Mouse (Mus musculus) cerebellum, adult 11 months (tissue): ENCODE results near the gene Tmem41b.

Source experiments
- DNase-seq: peaks from one replicate; pipeline ENCODE4 v3.0.0; 2022

The Tmem41b gene

GRCm38 (mm10) chr7:109975966-109976715, 10.6 kb downstream of the Tmem41b start:
- DNase-seq = no peak

GRCm38 (mm10) chr7:109969542-109969941, 17.2 kb downstream of the Tmem41b start:
- DNase-seq = no peak

- peak; percentile 69 for DNase-seq
These were observed 17.7 kb downstream of the Tmem41b start for GRCm38 (mm10) chr7:109968924-109969450.

- DNase-seq = no peak
These were observed 18.7 kb downstream of the Tmem41b start for GRCm38 (mm10) chr7:109967805-109968579.

- DNase-seq = no peak
These were observed 21.1 kb downstream of the Tmem41b start for GRCm38 (mm10) chr7:109965658-109966057.

- no peak for DNase-seq
These were observed 23.0 kb downstream of the Tmem41b start for GRCm38 (mm10) chr7:109963707-109964106.

DNA sequence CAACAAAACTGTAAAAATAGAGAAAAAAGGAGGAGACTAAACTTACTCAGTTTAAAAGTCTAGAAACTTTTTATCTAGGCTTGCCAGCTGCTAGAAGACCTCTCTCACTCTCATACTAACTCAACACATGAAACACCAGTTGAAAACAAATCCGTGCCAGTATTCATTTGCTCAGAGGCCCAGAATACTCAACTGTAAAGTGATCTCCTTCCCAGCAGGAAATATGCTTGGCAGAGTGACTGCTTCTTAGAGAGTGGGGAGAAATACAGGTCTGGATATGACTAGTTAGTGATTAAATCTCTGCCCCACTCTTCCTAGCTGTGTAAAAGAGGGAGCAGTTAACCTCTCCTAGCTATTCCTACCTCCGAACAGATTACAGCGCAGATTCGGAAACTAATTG, 24.1 kb downstream of the Tmem41b start:
- no peak for DNase-seq

DNA sequence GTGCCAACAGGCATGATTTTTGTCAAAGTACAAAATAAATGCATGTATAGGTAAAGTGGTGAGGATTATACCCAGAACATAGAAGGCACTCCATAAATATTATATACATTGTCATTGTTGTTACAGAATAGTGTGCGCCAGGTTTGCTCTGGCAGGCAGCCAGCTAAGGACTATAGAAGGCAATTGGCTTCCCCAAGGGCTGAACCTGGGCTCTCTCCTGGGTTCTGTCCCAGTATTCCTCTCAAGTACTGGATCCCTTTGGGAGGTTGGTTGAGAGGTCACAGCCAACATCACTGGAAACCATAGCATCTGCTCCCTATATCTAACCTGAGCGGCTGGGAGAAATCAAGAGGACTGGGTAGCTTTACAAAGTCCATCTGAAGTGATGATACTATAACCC, 25.2 kb downstream of the Tmem41b start:
- DNase-seq = no peak

- DNase-seq = no peak
These were observed 26.0 kb downstream of the Tmem41b start for GRCm38 (mm10) chr7:109960613-109961154.

DNA sequence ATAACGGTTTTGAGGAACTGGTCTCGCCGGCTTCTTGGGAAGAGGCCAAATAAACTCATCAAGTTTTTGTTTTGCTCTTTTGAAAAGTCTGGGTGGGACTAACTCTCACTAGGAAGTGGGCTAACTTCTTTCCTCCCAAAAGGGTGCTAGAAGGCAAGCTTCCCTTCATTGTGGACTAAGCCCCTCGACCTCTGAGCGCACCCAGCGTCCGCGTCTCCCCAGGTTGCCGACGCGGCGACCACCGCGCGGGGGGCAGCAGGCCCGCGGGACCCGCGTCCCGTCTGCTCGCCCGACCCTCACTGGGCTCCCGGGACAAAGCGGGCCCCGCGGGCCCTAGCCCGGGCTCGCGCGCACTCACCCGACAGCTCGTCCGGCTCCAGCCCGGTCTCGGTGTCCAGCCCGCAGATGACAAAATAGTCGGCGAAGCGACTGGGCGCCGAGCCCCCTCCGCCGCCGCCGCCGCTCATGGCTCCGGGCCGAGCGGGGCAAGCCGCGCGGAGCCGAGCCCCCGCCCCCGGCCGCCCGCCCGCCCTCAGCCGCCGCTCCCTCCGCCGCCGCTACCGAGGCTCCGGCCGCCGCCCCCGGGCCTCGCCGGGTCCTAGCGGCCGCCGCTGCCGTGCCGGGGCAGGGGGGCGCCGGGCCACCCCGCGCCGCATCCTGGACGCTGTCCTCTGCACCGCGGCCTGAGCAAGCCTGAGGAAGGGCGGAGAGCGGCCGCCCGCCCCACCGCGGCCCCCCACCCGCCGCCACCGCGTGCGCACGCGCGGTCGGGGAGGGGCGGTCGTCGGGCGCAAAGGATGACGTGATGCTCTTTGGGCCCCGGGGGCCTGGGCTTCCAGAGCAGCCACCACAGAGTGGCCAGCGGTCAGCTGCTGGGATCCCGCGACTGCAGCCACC, 26.8 kb downstream of the Tmem41b start, which contains the start of gene Dennd5a:
Dennd5a (minus strand) TSS at position 755 of the 897 bp plus-strand sequence.
- peak; percentile 80 for DNase-seq

DNA sequence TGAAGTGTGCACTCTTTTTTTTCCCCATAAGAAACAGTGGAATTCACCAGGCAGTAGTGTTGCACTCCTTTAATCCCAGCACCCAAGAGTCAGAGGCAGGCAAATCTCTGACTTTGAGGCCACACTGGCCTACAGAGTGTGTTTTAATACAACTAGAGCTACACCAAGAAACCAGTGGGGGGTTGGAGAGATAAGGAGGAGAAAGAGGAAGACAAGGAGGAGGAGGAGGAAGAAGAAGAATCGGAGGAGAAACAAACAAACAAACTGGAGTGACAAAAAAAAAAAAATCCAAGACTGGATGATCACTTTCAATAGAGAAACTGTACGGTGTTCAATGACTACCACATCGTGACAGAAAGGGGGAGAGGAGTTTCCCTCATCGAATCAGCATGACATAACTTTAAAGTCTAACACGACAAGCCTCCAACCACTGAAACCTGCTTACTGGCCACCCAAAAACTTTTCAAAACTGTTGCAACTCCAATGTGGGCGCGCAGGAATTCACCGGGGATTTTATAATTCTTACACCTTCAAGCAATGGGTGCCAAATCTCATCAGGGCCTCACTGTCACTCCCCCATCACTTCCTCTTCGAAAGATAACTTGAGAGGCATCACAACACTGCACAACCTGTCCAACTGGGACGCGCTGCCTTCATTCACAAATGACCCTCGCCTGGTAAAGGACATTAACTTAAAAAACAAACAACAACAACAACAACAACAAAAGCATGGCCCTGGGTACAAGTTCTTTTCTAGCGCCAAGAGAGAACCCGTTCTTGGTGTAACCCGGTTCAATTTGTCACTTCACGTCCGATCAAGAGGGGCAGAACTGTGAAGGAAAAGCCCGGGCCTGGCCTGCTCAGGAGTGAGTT, 27.6 kb downstream of the Tmem41b start:
- DNase-seq = no peak

DNA sequence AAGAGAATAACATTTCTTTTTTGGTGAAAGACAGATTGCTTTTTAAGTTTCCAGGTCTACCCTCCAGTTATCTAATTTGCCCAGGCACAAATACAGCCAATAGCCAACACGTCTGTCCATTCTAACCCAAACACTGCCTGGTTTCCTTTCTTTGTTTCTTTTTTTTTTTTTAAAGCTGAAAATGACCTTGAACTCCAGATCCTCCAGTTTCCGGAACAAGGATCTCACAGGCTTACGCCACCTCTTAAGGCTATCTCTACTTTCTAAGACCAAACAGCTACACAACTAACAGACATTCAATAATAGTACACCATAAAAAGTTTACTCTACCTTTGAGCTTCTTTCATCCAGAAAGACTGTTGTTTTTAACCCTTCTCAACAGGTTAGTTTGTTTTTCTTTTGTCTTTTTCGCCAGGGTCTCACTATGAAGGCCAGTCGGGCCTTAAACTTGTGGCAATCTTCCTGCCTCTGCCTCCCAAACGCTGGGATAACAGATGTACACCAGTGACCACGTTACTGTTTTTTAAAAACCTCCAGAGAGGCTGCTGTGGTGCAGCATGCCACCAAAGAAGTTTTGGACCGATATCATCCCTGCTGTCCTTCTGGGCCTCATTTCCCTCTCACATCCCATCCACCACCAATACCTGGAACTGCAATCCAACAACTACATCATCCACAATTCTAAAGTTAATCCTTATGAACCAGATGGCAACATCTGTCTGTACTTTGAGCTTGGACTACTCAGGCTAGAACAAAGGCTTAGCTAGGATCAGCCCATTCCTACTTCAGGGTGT, 28.5 kb downstream of the Tmem41b start:
- no peak for DNase-seq

GRCm38 (mm10) chr7:109954622-109955401, 31.9 kb downstream of the Tmem41b start:
- no peak for DNase-seq

DNA sequence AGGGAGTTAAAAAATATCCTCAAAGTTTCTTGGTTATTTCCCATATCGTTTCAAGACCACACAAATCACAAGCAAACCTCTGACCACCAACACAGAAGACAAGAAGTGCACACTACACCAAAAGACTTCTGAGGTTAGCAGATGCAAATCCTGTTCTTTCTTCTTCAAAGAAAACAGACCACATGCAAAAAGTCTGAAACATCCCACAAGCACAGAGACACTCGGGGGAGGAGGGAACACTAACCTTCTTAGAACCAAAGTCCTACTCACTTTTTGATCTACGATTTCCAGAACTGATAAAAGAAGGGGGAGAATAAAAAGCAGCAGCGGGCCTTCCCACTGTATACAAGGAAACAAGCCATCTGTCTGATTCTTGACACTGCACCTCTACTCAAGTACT, 35.4 kb downstream of the Tmem41b start:
- DNase-seq = no peak

- DNase-seq = no peak
These were observed 42.2 kb downstream of the Tmem41b start for GRCm38 (mm10) chr7:109944421-109945034.

GRCm38 (mm10) chr7:109929628-109930027, 57.1 kb downstream of the Tmem41b start:
- no peak for DNase-seq

GRCm38 (mm10) chr7:109928365-109928764, 58.4 kb downstream of the Tmem41b start:
- DNase-seq = no peak

GRCm38 (mm10) chr7:109924965-109925364, 61.8 kb downstream of the Tmem41b start:
- DNase-seq = no peak

DNA sequence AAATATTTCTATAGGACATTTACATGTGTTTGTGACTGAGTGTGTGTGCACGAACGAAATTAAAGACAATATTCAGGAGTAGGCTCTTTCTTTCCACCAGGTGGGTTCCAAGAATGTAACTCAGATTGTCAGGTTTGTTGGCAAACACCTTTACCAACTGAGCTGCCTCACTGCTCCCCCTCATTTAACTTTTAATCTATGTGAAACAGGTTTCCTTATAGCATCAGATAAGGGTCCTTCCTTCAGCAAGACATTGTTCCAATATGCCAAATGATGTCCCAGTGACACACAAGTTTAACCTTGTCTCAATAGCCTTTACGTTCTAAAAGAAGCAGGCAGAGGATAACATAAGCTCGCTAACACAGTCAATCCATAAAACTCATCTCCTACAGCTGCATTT, 63.8 kb downstream of the Tmem41b start:
- DNase-seq = no peak
